In genomic region chr10:128645111-128646011, GRCm38 (mm10) we compare ENCODE assay signal across 8 mouse cellular contexts. TPM values are rescaled to one million over a fixed set of nuclear protein-coding genes. Genes with fewer than 3 reads are reported as not detected.
A peak's percentile ranks its signal among the peaks of the same experiment; 100 is the strongest.
DNase-seq lines count a peak whose midpoint lies in the region; ATAC-seq and TF ChIP-seq lines count a peak whose summit lies in the region.

Gene Ikzf4 (minus strand): TSS chr10:128645991.

- ATAC-seq in midbrain, embryonic 11.5 days (ENCODE audit: low FRiP score): peak; percentile 80
- peak; percentile 82 for ATAC-seq in stomach, postnatal 0 days (ENCODE audit: low FRiP score, low TSS enrichment)

- H3K27ac ChIP-seq in midbrain, embryonic 11.5 days (ENCODE audit: low read depth, low read length): no peak within 1 kb of the TSS
- H3K27ac ChIP-seq in stomach, postnatal 0 days (replicated peaks): peak within 1 kb of the TSS; percentile 77

- DNase-seq in gastrocnemius, adult 18-20 months (ENCODE audit: low spot score): peak; percentile 13
- DNase-seq in gastrocnemius, postnatal 25 days: no peak
- DNase-seq in cerebellum, adult 11-12 months: peak; percentile 56
- peak; percentile 57 for DNase-seq in forelimb bud, embryonic 11.5 days (ENCODE audit: low read depth, low spot score)
- DNase-seq in induced T-regulatory cell, adult 2 months (ENCODE audit: low read depth): peak; percentile 80
- peak; percentile 52 for DNase-seq in left cerebral cortex, postnatal 4 days
- peak; percentile 91 for DNase-seq in midbrain, embryonic 11.5 days (ENCODE audit: low spot score, missing footprints)
- DNase-seq in stomach, postnatal 0 days (ENCODE audit: low spot score): peak; percentile 80

- H3K4me3 ChIP-seq in midbrain, embryonic 11.5 days (ENCODE audit: low read depth, low read length): peak within 1 kb of the TSS; percentile 39
- peak within 1 kb of the TSS; percentile 43 for H3K4me3 ChIP-seq in stomach, postnatal 0 days (ENCODE audit: low read depth, low read length)

- no peaks in the 10 kb centered on the region for H3K27me3 ChIP-seq in midbrain, embryonic 11.5 days (ENCODE audit: control insufficient read depth, insufficient read depth, low read length)
- no peaks in the 10 kb centered on the region for H3K27me3 ChIP-seq in stomach, postnatal 0 days (ENCODE audit: control insufficient read depth, insufficient read depth, low read length)

- intact Hi-C loops in left cerebral cortex, postnatal 4 days (cut with DNase I): no loop called here

- peak within 1 kb of the TSS; percentile 60 for H3K9ac ChIP-seq in midbrain, embryonic 11.5 days (ENCODE audit: low read length)
- peak within 1 kb of the TSS; percentile 57 for H3K9ac ChIP-seq in stomach, postnatal 0 days (ENCODE audit: low read length)

- TF ChIP-seq CTCF in stomach, postnatal 0 days (IDR thresholded peaks at IDR 0.05; ENCODE audit: low read depth): no peak

- H3K4me2 ChIP-seq in midbrain, embryonic 11.5 days: peak within 1 kb of the TSS; percentile 73
- H3K4me2 ChIP-seq in stomach, postnatal 0 days (replicated peaks; ENCODE audit: low read depth): peak within 1 kb of the TSS; percentile 65

- no peak for TF ChIP-seq EP300 in stomach, postnatal 0 days (optimal IDR thresholded peaks at IDR 0.05)

- peaks cover 14% of the 10 kb centered on the region for H3K4me1 ChIP-seq in midbrain, embryonic 11.5 days (ENCODE audit: control insufficient read depth, insufficient read depth, low read length)
- H3K4me1 ChIP-seq in stomach, postnatal 0 days (replicated peaks; ENCODE audit: control insufficient read depth, insufficient read depth): peaks cover 4% of the 10 kb centered on the region; the same call in 1 of the 2 replicates

- H3K9me3 ChIP-seq in midbrain, embryonic 11.5 days (ENCODE audit: control insufficient read depth, low read length): no peaks in the 10 kb centered on the region
- no peaks in the 10 kb centered on the region for H3K9me3 ChIP-seq in stomach, postnatal 0 days (ENCODE audit: control insufficient read depth, low read length)

- H3K36me3 ChIP-seq in midbrain, embryonic 11.5 days (ENCODE audit: control insufficient read depth, insufficient read depth, low read length): no peaks in the 10 kb centered on the region
- H3K36me3 ChIP-seq in stomach, postnatal 0 days (ENCODE audit: control insufficient read depth, insufficient read depth, low read length): no peaks in the 10 kb centered on the region

- WGBS in midbrain, embryonic 11.5 days: under 1% methylated on average over 35 of the region's 36 CpGs
- WGBS in stomach, postnatal 0 days: 7% methylated on average over 36 of the region's 36 CpGs

RNA-seq across cellular contexts. Expression of gene Ikzf4, which starts in this region (rescaled TPM):
- under 1 TPM; 0.37 to 0.57 TPM for total RNA-seq in gastrocnemius, adult 18-20 months (2021)
- total RNA-seq in gastrocnemius, postnatal 25 days (2021): 1 to 10 TPM in 1 of 2 experiments, under 1 TPM in 1; 0.35 to 1.6 TPM
- total RNA-seq in left cerebral cortex, postnatal 4 days (2021): 10 to 100 TPM; 25.0 to 30.7 TPM
- polyA plus RNA-seq in midbrain, embryonic 11.5 days (2014; fragmentation: Nextera tagmentation; extraction: Ambion mirVana): 3.8 and 4.2 TPM in 2 replicates
- polyA plus RNA-seq in stomach, postnatal 0 days (2015; fragmentation: Nextera tagmentation; extraction: Ambion mirVana): 1.6 and 1.7 TPM in 2 replicates

Comparison
In these comparisons a context has a peak if more than half of its experiments do, and no peak if none do; other contexts are left out.
1. RNA of gene Ikzf4 (total RNA-seq): 25.0 to 30.7 TPM in left cerebral cortex, postnatal 4 days; 0.35 to 1.6 TPM in gastrocnemius, postnatal 25 days and 0.37 to 0.57 TPM in gastrocnemius, adult 18-20 months; every median in the first group is over 10 times any median in the second.
2. Peak in DNase-seq in gastrocnemius, adult 18-20 months; RNA of the gene not detected or under 1 TPM.